Comparison of ENCODE assay signal across 16 mouse cellular contexts in genomic region chr8:107543714-107544113, GRCm38 (mm10). TPM values are rescaled to one million over a fixed set of nuclear protein-coding genes. Genes with fewer than 3 reads are reported as not detected.
DNase-seq lines count a peak whose midpoint lies in the region; ATAC-seq and TF ChIP-seq lines count a peak whose summit lies in the region.
"Had no signal": no experiment of that assay in that cellular context is flagged by ENCODE, and none has a peak within 500 bp of the region (broad histone marks: within the 10 kb centered on the region; RNA-seq: fewer than 3 reads in every experiment).

No protein-coding gene starts in this region.

- no peak overlapping the region for H3K4me3 ChIP-seq in hindbrain, embryonic 11.5 days (ENCODE audit: low read depth, low read length)
- no peak overlapping the region for H3K4me3 ChIP-seq in hindbrain, postnatal 0 days (ENCODE audit: low read length)
- no peak overlapping the region for H3K4me3 ChIP-seq in neural tube, embryonic 12.5 days
- no peak overlapping the region for H3K4me3 ChIP-seq in embryonic fibroblast, embryonic 13.5 days (ENCODE audit: insufficient read depth, low read length)
- H3K4me3 ChIP-seq: intestine, embryonic 15.5 days had no signal

- no peaks in the 10 kb centered on the region for H3K27me3 ChIP-seq in hindbrain, embryonic 11.5 days (ENCODE audit: control insufficient read depth, insufficient read depth, low read length)
- H3K27me3 ChIP-seq in hindbrain, postnatal 0 days (ENCODE audit: insufficient read depth, low read length), result no peaks in the 10 kb centered on the region
- H3K27me3 ChIP-seq in neural tube, embryonic 12.5 days (replicated peaks), result no peaks in the 10 kb centered on the region
- H3K27me3 ChIP-seq: intestine, embryonic 15.5 days had no signal

- peak overlapping the region; percentile 42; the same call in 1 of the 2 replicates for H3K27ac ChIP-seq in hindbrain, embryonic 11.5 days (ENCODE audit: low read depth, low read length)
- no peak overlapping the region; the same call in 1 of the 2 replicates for H3K27ac ChIP-seq in hindbrain, postnatal 0 days
- peak overlapping the region; percentile 4; the same call in 1 of the 2 replicates for H3K27ac ChIP-seq in neural tube, embryonic 12.5 days
- peak overlapping the region; percentile 90; the same call in 1 of the 2 replicates for H3K27ac ChIP-seq in embryonic fibroblast, embryonic 13.5 days (ENCODE audit: insufficient read depth, low read length)
- H3K27ac ChIP-seq: intestine, embryonic 15.5 days; stomach, postnatal 0 days had no signal

- H3K9me3 ChIP-seq in hindbrain, embryonic 11.5 days (ENCODE audit: control insufficient read depth, low read length), result no peaks in the 10 kb centered on the region
- no peaks in the 10 kb centered on the region for H3K9me3 ChIP-seq in hindbrain, postnatal 0 days (ENCODE audit: low read length)
- no peaks in the 10 kb centered on the region for H3K9me3 ChIP-seq in neural tube, embryonic 12.5 days
- H3K9me3 ChIP-seq: intestine, embryonic 15.5 days had no signal

- no peak for DNase-seq in hindbrain, embryonic 11.5 days (ENCODE audit: low spot score)
- no peak for DNase-seq in hindbrain, postnatal 0 days (ENCODE audit: low spot score)
- DNase-seq in neural tube, embryonic 10.5 days (ENCODE audit: extremely low spot score, low spot score), result no peak
- DNase-seq in kidney, adult 8-10 months, result no peak
- DNase-seq in thymus, postnatal 14 days, result no peak
- DNase-seq: cerebellum, adult 11-12 months; kidney, postnatal 10 days; layer of hippocampus, adult 9-11 months; right cerebral cortex, adult 18-20 months; thymus, postnatal 4 days had no signal

- no peaks in the 10 kb centered on the region for H3K36me3 ChIP-seq in hindbrain, embryonic 11.5 days (ENCODE audit: control insufficient read depth, insufficient read depth, low read length)
- 0 out of 2 replicates have a peak, but pooled peaks cover 7% of the 10 kb centered on the region for H3K36me3 ChIP-seq in hindbrain, postnatal 0 days (ENCODE audit: insufficient read depth, low read length)
- H3K36me3 ChIP-seq in neural tube, embryonic 12.5 days, result peaks cover 37% of the 10 kb centered on the region
- H3K36me3 ChIP-seq: intestine, embryonic 15.5 days had no signal

- no peak for TF ChIP-seq POLR2A in embryonic fibroblast, embryonic 13.5 days (IDR thresholded peaks at IDR 0.05; ENCODE audit: low read depth, low read length)

- H3K9ac ChIP-seq in hindbrain, embryonic 11.5 days (ENCODE audit: low read depth, low read length), result no peak overlapping the region
- no peak overlapping the region for H3K9ac ChIP-seq in hindbrain, postnatal 0 days (replicated peaks; ENCODE audit: low read length)
- H3K9ac ChIP-seq in neural tube, embryonic 12.5 days, result no peak overlapping the region
- H3K9ac ChIP-seq: intestine, embryonic 15.5 days had no signal

- H3K4me2 ChIP-seq in hindbrain, embryonic 11.5 days (replicated peaks; ENCODE audit: low read depth, low read length), result no peak overlapping the region
- no peak overlapping the region for H3K4me2 ChIP-seq in hindbrain, postnatal 0 days (ENCODE audit: low read depth, low read length)
- no peak overlapping the region for H3K4me2 ChIP-seq in neural tube, embryonic 12.5 days (replicated peaks)
- H3K4me2 ChIP-seq: intestine, embryonic 15.5 days had no signal

- no peak for ATAC-seq in hindbrain, embryonic 11.5 days (ENCODE audit: low FRiP score)
- no peak for ATAC-seq in hindbrain, postnatal 0 days
- no peak for ATAC-seq in neural tube, embryonic 12.5 days (ENCODE audit: low FRiP score, low read depth)
- peak; percentile 58; the same call in 1 of the 2 replicates for ATAC-seq in megakaryocyte-erythroid progenitor cell, adult 5-6 weeks (replicated peaks; ENCODE audit: low FRiP score, low TSS enrichment, poor library complexity, severe bottlenecking)
- ATAC-seq: activated CD4-positive, CD25-positive, alpha-beta regulatory T cell, adult 4 months; intestine, embryonic 15.5 days had no signal

- no peaks in the 10 kb centered on the region; the same call in 1 of the 2 replicates for H3K4me1 ChIP-seq in hindbrain, embryonic 11.5 days (replicated peaks; ENCODE audit: control insufficient read depth, insufficient read depth, low read length)
- no peaks in the 10 kb centered on the region for H3K4me1 ChIP-seq in hindbrain, postnatal 0 days (ENCODE audit: insufficient read depth, low read length)
- H3K4me1 ChIP-seq in neural tube, embryonic 12.5 days, result peaks cover 6% of the 10 kb centered on the region; the same call in 1 of the 2 replicates
- H3K4me1 ChIP-seq in embryonic fibroblast, embryonic 13.5 days (ENCODE audit: control insufficient read depth, insufficient read depth, low read length), result peaks cover 6% of the 10 kb centered on the region; the same call in 1 of the 2 replicates

- 91% methylated on average over 10 of the region's 11 CpGs for WGBS in hindbrain, embryonic 11.5 days
- 94% methylated on average over 10 of the region's 11 CpGs for WGBS in hindbrain, postnatal 0 days
- WGBS in neural tube, embryonic 12.5 days, result 90% methylated on average over 11 of the region's 11 CpGs

- no peak for TF ChIP-seq CTCF in hindbrain, postnatal 0 days (IDR thresholded peaks at IDR 0.05; ENCODE audit: low read depth)
- TF ChIP-seq CTCF in embryonic fibroblast, embryonic 13.5 days (IDR thresholded peaks at IDR 0.05; ENCODE audit: borderline replicate concordance, insufficient read depth, low read length), result no peak

RNA-seq across cellular contexts. Expression of gene Psmd7, which starts 44.5 kb away (rescaled TPM):
- 321 and 323 TPM in 2 replicates for polyA plus RNA-seq in hindbrain, embryonic 11.5 days (2014; fragmentation: Nextera tagmentation; extraction: Ambion mirVana)
- total RNA-seq in hindbrain, postnatal 0 days (2014; rRNA removed), result 21.7 and 34.4 TPM in 2 replicates
- 253 and 257 TPM in 2 replicates for polyA plus RNA-seq in hindbrain, postnatal 0 days (2015; fragmentation: Nextera tagmentation; extraction: Ambion mirVana)
- 287 and 293 TPM in 2 replicates for polyA plus RNA-seq in neural tube, embryonic 12.5 days (2016; fragmentation: Nextera tagmentation; extraction: Ambion mirVana)
- polyA plus RNA-seq in embryonic fibroblast, embryonic 13.5 days (2011; ENCODE audit: insufficient read length, low read depth, missing spikeins), result 130 and 134 TPM in 2 replicates
- total RNA-seq in megakaryocyte-erythroid progenitor cell, adult 5-6 weeks (2014; fragmentation: Nextera tagmentation), result 258 and 283 TPM in 2 replicates
- total RNA-seq in megakaryocyte-erythroid progenitor cell, adult 5-6 weeks (2017), result 192 and 261 TPM in 2 replicates
